Comparison of ENCODE assay signal across 49 mouse cellular contexts in the genomic region with DNA sequence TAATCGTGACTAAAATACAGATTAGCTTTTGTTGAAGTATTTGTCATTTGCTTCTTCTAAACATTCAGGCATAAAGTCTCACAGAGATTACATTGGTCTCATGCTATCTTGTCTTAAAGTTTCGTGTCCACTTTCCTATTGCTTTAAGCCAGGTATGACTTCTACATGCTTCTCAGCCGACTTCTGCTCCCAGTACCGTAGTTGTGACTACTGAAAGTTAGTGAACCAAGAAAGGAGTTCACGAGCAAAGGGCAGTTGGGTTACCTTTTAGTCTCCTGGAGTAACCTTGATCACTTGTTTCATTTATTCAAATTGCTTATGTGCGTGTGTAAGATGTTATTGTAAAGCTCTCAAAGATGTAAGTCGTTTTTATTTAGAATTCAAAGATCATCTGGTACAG. TPM values are rescaled to one million over a fixed set of nuclear protein-coding genes. Genes with fewer than 3 reads are reported as not detected.
"Had no signal": no experiment of that assay in that cellular context is flagged by ENCODE, and none has a peak within 500 bp of the region (broad histone marks: within the 10 kb centered on the region; RNA-seq: fewer than 3 reads in every experiment).

No protein-coding gene starts in this region.

- H3K4me1 ChIP-seq: heart, embryonic 10.5 days; heart, embryonic 12.5 days; heart, embryonic 13.5 days; heart, embryonic 15.5 days; hindbrain, embryonic 13.5 days; hindbrain, embryonic 15.5 days; intestine, embryonic 15.5 days had no signal

- H3K9me3 ChIP-seq: heart, embryonic 10.5 days; heart, embryonic 13.5 days; heart, embryonic 15.5 days; hindbrain, embryonic 10.5 days; hindbrain, embryonic 12.5 days; hindbrain, embryonic 13.5 days; hindbrain, embryonic 15.5 days; intestine, embryonic 15.5 days; kidney, embryonic 15.5 days had no signal

- H3K36me3 ChIP-seq: heart, embryonic 10.5 days; heart, embryonic 12.5 days; heart, embryonic 13.5 days; heart, embryonic 15.5 days; hindbrain, embryonic 10.5 days; hindbrain, embryonic 12.5 days; hindbrain, embryonic 13.5 days; hindbrain, embryonic 15.5 days; intestine, embryonic 15.5 days; kidney, embryonic 15.5 days had no signal

- H3K4me3 ChIP-seq: heart, adult 2 months; heart, embryonic 10.5 days; heart, embryonic 12.5 days; heart, embryonic 13.5 days; heart, embryonic 15.5 days; hindbrain, embryonic 10.5 days; hindbrain, embryonic 12.5 days; hindbrain, embryonic 13.5 days; hindbrain, embryonic 15.5 days; intestine, embryonic 15.5 days; kidney, embryonic 15.5 days; layer of hippocampus, adult 2 months; left cerebral cortex, adult 2 months had no signal

- H3K4me2 ChIP-seq: heart, embryonic 11.5 days; heart, embryonic 12.5 days; heart, embryonic 13.5 days; heart, embryonic 15.5 days; hindbrain, embryonic 12.5 days; hindbrain, embryonic 13.5 days; hindbrain, embryonic 14.5 days; hindbrain, embryonic 15.5 days; intestine, embryonic 15.5 days; kidney, embryonic 15.5 days had no signal

- DNase-seq: heart, adult 18-20 months; heart, adult 2 months; heart, postnatal 10 days; heart, postnatal 14 days; heart, postnatal 36 days; heart, postnatal 4 days; kidney, adult 11 months; kidney, postnatal 10 days; kidney, postnatal 14 days; kidney, postnatal 25 days; kidney, postnatal 36 days; kidney, postnatal 4 days; layer of hippocampus, adult 9-11 months; layer of hippocampus, postnatal 36 days had no signal

- H3K9ac ChIP-seq: heart, embryonic 12.5 days; heart, embryonic 13.5 days; heart, embryonic 15.5 days; hindbrain, embryonic 12.5 days; hindbrain, embryonic 13.5 days; hindbrain, embryonic 14.5 days; hindbrain, embryonic 15.5 days; intestine, embryonic 15.5 days; kidney, embryonic 15.5 days had no signal

- H3K27ac ChIP-seq: heart, adult 2 months; heart, embryonic 10.5 days; heart, embryonic 13.5 days; heart, embryonic 15.5 days; hindbrain, embryonic 10.5 days; hindbrain, embryonic 12.5 days; hindbrain, embryonic 13.5 days; hindbrain, embryonic 14.5 days; hindbrain, embryonic 15.5 days; hindbrain, postnatal 0 days; intestine, embryonic 15.5 days; kidney, embryonic 15.5 days; kidney, postnatal 0 days; layer of hippocampus, adult 2 months; left cerebral cortex, adult 2 months had no signal

- ATAC-seq: hindbrain, embryonic 16.5 days; hindbrain, postnatal 0 days; inflammation-experienced regulatory T-cells, adult 6 months; intestine, embryonic 15.5 days; intestine, postnatal 0 days had no signal

- H3K27me3 ChIP-seq: heart, embryonic 12.5 days; heart, embryonic 13.5 days; heart, embryonic 15.5 days; hindbrain, embryonic 12.5 days; hindbrain, embryonic 13.5 days; hindbrain, embryonic 15.5 days; intestine, embryonic 15.5 days; kidney, embryonic 15.5 days had no signal

RNA-seq across cellular contexts. Expression of gene Adh1, which starts 25.2 kb away (rescaled TPM):
- total RNA-seq: hematopoietic stem cell, adult 5-6 weeks had no signal

RNA-seq across cellular contexts. Expression of gene Adh6a, which starts 27.1 kb away (rescaled TPM):
- total RNA-seq: heart, adult 18-20 months; heart, adult 2 months; heart, adult 8-10 months; heart, postnatal 10 days; heart, postnatal 14 days; heart, postnatal 25 days; heart, postnatal 36 days; heart, postnatal 4 days; hematopoietic stem cell, adult 5-6 weeks; hindbrain, postnatal 0 days; layer of hippocampus, adult 18-20 months; layer of hippocampus, adult 2 months; layer of hippocampus, adult 8-10 months; layer of hippocampus, postnatal 10 days; layer of hippocampus, postnatal 14 days; layer of hippocampus, postnatal 25 days; layer of hippocampus, postnatal 36 days; left cerebral cortex, adult 18-20 months; left cerebral cortex, adult 2 months; left cerebral cortex, adult 8-10 months had no signal
- polyA plus RNA-seq: heart, adult 2 months; heart, embryonic 10.5 days; heart, embryonic 11.5 days; heart, embryonic 12.5 days; heart, embryonic 13.5 days; heart, embryonic 14.5 days; heart, embryonic 15.5 days; heart, embryonic 16.5 days; heart, postnatal 0 days; hindbrain, embryonic 10.5 days; hindbrain, embryonic 11.5 days; hindbrain, embryonic 12.5 days; hindbrain, embryonic 13.5 days; hindbrain, embryonic 14.5 days; hindbrain, embryonic 15.5 days; hindbrain, embryonic 16.5 days; hindbrain, postnatal 0 days; inflammation-experienced regulatory T-cells, adult 6 months; kidney, embryonic 14.5 days; kidney, embryonic 15.5 days had no signal

RNA-seq across cellular contexts. Expression of gene Adh6b, which starts 55.6 kb away (rescaled TPM):
- total RNA-seq: hematopoietic stem cell, adult 5-6 weeks; layer of hippocampus, adult 2 months; layer of hippocampus, adult 8-10 months; layer of hippocampus, postnatal 14 days; layer of hippocampus, postnatal 25 days; layer of hippocampus, postnatal 36 days; left cerebral cortex, adult 18-20 months; left cerebral cortex, adult 2 months; left cerebral cortex, adult 8-10 months had no signal
- polyA plus RNA-seq: hindbrain, embryonic 15.5 days; hindbrain, embryonic 16.5 days; inflammation-experienced regulatory T-cells, adult 6 months; intestine, postnatal 0 days; large intestine, adult 2 months had no signal
